Mouse (Mus musculus) lung, adult 2 months (tissue): ENCODE results near the gene Mgea5. TPM values are rescaled to one million over a fixed set of nuclear protein-coding genes. Genes with fewer than 3 reads are reported as not detected.
"Not testable (repeated sequence)": the region's sequence is repeated elsewhere in the genome, so short reads cannot be mapped to it uniquely, and the experiment has no call there.

Experiments used
- DNase-seq: peaks from one replicate; pipeline ENCODE4 v3.0.0; 2022
- H3K4me1 ChIP-seq: fragments of 200-500 bp; 2 replicates; pipeline ENCODE4 v1.6.1; 2011; ENCODE audit warnings: low read length; ENCODE audit not compliant: control insufficient read depth, insufficient read depth
- H3K4me3 ChIP-seq: fragments of 200-500 bp; replicated peaks from 2 replicates; pipeline ENCODE3; 2011; ENCODE audit warnings: low read depth, mild to moderate bottlenecking, control low read depth, low read length; ENCODE audit errors: extremely low read depth
- CTCF ChIP-seq: fragments of 200-500 bp; IDR thresholded peaks from 2 replicates; pipeline ENCODE4 v1.5.1; 2011; ENCODE audit warnings: mild to moderate bottlenecking, low read length, control low read depth; ENCODE audit not compliant: insufficient read depth
- POLR2A ChIP-seq: fragments of 200-500 bp; IDR thresholded peaks from 2 replicates; pipeline ENCODE4 v1.6.1; 2011; ENCODE audit warnings: low read depth, mild to moderate bottlenecking, control low read depth, low read length, borderline replicate concordance; ENCODE audit errors: extremely low read depth
- WGBS: fragments of 180-500 bp; shearing (Covaris S2); methylation state at CpG from one replicate; pipeline ENCODE4 v1.1.7; 2018; 5-methylcytosine and 5-hydroxymethylcytosine counted together
- polyA plus RNA-seq: library from polyadenylated mRNA; depleted of rRNA; stranded (reverse); fragments of >200 nt; gene quantifications from 2 replicates; pipeline ENCODE4 v1.2.3, GENCODE M21; 2012

Mgea5 gene
- polyA plus RNA-seq, 1 experiment = 35.6 TPM

GRCm38 (mm10) chr19:45815170-45815569, 31.5 kb upstream of the Mgea5 start:
- 65% methylated on average over 10 of the region's 10 CpGs for WGBS
- no peak for TF ChIP-seq CTCF
- no peak for TF ChIP-seq POLR2A
- no peak overlapping the region for H3K4me3 ChIP-seq
- H3K4me1 ChIP-seq = peaks cover 10% of the 10 kb centered on the region
- no peak for DNase-seq

- DNase-seq = no peak
- H3K4me3 ChIP-seq = no peak overlapping the region
- H3K4me1 ChIP-seq = peaks cover 10% of the 10 kb centered on the region
- WGBS = 16% methylated on average over 12 of the region's 12 CpGs
- TF ChIP-seq POLR2A (no peak), CTCF (no peak)
These were observed 30.2 kb upstream of the Mgea5 start for GRCm38 (mm10) chr19:45813801-45814200.

GRCm38 (mm10) chr19:45813263-45813662, 29.6 kb upstream of the Mgea5 start:
- TF ChIP-seq CTCF (peak; percentile 71), POLR2A (no peak)
- peak; percentile 85 for DNase-seq

GRCm38 (mm10) chr19:45812673-45813252, 29.1 kb upstream of the Mgea5 start:
- no peak for TF ChIP-seq POLR2A
- TF ChIP-seq CTCF = no peak
- DNase-seq = no peak
- Histone ChIP-seq H3K4me3 (no peak overlapping the region), H3K4me1 (peaks cover 10% of the 10 kb centered on the region)
- WGBS = 16% methylated on average over 8 of the region's 8 CpGs

More at GRCm38 (mm10) chr19:45813263-45813662, 29.6 kb upstream of the Mgea5 start:
- peaks cover 10% of the 10 kb centered on the region for H3K4me1 ChIP-seq
- no peak overlapping the region for H3K4me3 ChIP-seq
- WGBS = 3% methylated on average over 11 of the region's 11 CpGs

- Histone ChIP-seq H3K4me3 (peak overlapping the region; percentile 35), H3K4me1 (peaks cover 6% of the 10 kb centered on the region)
- 7% methylated on average over 16 of the region's 16 CpGs for WGBS
- no peak for TF ChIP-seq CTCF
- no peak for TF ChIP-seq POLR2A
- peak; percentile 64 for DNase-seq
These were observed 28.5 kb upstream of the Mgea5 start for GRCm38 (mm10) chr19:45812115-45812514.

- 74% methylated on average over 12 of the region's 12 CpGs for WGBS
- H3K4me3 ChIP-seq = no peak overlapping the region
- TF ChIP-seq CTCF = no peak
- no peak for TF ChIP-seq POLR2A
- peaks cover 2% of the 10 kb centered on the region for H3K4me1 ChIP-seq
- no peak for DNase-seq
These were observed 27.5 kb upstream of the Mgea5 start for GRCm38 (mm10) chr19:45811028-45811674.

GRCm38 (mm10) chr19:45807732-45808131, 24.1 kb upstream of the Mgea5 start:
- no peak for TF ChIP-seq CTCF
- no peak for TF ChIP-seq POLR2A
- Histone ChIP-seq H3K4me1 (peaks cover 2% of the 10 kb centered on the region; the same call in 1 of the 2 replicates), H3K4me3 (no peak overlapping the region)
- no peak for DNase-seq
- 86% methylated on average over 4 of the region's 4 CpGs for WGBS

- 89% methylated on average over 6 of the region's 6 CpGs for WGBS
- H3K4me1 ChIP-seq, DNase-seq, H3K4me3 ChIP-seq: not testable (repeated sequence)
These were observed 22.2 kb upstream of the Mgea5 start for GRCm38 (mm10) chr19:45805817-45806216.

GRCm38 (mm10) chr19:45804593-45805368, 21.1 kb upstream of the Mgea5 start:
- Histone ChIP-seq H3K4me1 (no peaks in the 10 kb centered on the region), H3K4me3 (no peak overlapping the region)
- no peak for TF ChIP-seq POLR2A
- TF ChIP-seq CTCF = peak; percentile 85
- DNase-seq = no peak
- 27% methylated on average over 12 of the region's 12 CpGs for WGBS
